Mouse (Mus musculus) C2C12 (cell line): ENCODE results near the gene Acot13. TPM values are rescaled to one million over a fixed set of nuclear protein-coding genes. Genes with fewer than 3 reads are reported as not detected.
A peak's percentile ranks its signal among the peaks of the same experiment; 100 is the strongest.

Source experiments
- H3K27me3 ChIP-seq: one replicate; pipeline ENCODE4 v1.6.1; 2011; ENCODE audit not compliant: control insufficient read depth, insufficient read depth, insufficient read length
- H3K36me3 ChIP-seq: one replicate; pipeline ENCODE4 v1.6.1; 2011; ENCODE audit not compliant: control insufficient read depth, insufficient read depth
- H3K4me3 ChIP-seq: one replicate; pipeline ENCODE4 v1.5.1; 2011; ENCODE audit warnings: mild to moderate bottlenecking, control low read depth; ENCODE audit not compliant: poor library complexity, insufficient read depth, severe bottlenecking
- H3K79me2 ChIP-seq: one replicate; pipeline ENCODE4 v1.6.1; 2011; ENCODE audit not compliant: control insufficient read depth, insufficient read depth
- H3K79me3 ChIP-seq: one replicate; pipeline ENCODE4 v1.6.1; 2011; ENCODE audit warnings: low read depth, control low read depth
- H3ac ChIP-seq: one replicate; pipeline ENCODE3; 2011; ENCODE audit warnings: low read depth; ENCODE audit not compliant: control insufficient read depth, insufficient read length
- CEBPB ChIP-seq: IDR thresholded peaks from one replicate; pipeline ENCODE4 v1.6.1; 2011; ENCODE audit warnings: low read depth, mild to moderate bottlenecking, control low read depth, moderate library complexity
- CTCF ChIP-seq: IDR thresholded peaks from one replicate; pipeline ENCODE4 v1.5.1; 2011; ENCODE audit not compliant: control insufficient read depth, insufficient read depth, insufficient read length
- FOSL1 ChIP-seq: IDR thresholded peaks from one replicate; pipeline ENCODE4 v1.8.0; 2011; ENCODE audit warnings: mild to moderate bottlenecking, low read length; ENCODE audit not compliant: poor library complexity, insufficient read depth, severe bottlenecking
- MAX ChIP-seq: IDR thresholded peaks from one replicate; pipeline ENCODE4 v1.6.1; 2011; ENCODE audit warnings: mild to moderate bottlenecking, control low read depth
- MYOD1 ChIP-seq: IDR thresholded peaks from one replicate; pipeline ENCODE4 v1.6.1; 2011; ENCODE audit warnings: low read depth; ENCODE audit not compliant: control insufficient read depth, insufficient read length
- MYOG ChIP-seq: IDR thresholded peaks from one replicate; pipeline ENCODE4 v1.6.1; 2011; ENCODE audit not compliant: control insufficient read depth, insufficient read length; ENCODE audit errors: extremely low read depth
- USF1 ChIP-seq: IDR thresholded peaks from one replicate; pipeline ENCODE4 v1.6.1; 2011; ENCODE audit warnings: low read depth, mild to moderate bottlenecking, control low read depth, moderate library complexity
- polyA plus RNA-seq: library from polyadenylated mRNA; unstranded; fragments of >200 nt; fragmentation: generic; extraction: Trizol; gene quantifications from one replicate; pipeline ENCODE4 v1.2.1, GENCODE M21; 2012; ENCODE audit warnings: missing spikeins

Gene Acot13
- polyA plus RNA-seq, 1 experiment, result 44.4 TPM

DNA sequence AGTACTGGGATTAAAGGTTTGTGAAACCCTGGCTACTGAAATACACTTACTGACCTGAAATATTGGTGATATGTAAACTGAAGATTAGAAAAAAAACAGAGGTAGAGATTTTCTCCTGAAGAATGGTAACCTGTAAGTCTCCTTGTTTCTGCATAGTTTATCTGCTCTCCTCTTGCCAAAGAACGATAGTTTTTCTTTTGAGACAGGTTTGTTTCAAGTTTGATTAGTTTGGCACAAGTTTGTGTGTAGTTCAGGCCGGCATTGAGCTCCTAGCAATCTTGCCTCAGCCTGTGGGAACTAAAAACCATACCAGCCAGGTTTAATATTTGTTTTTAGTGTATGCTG is 1.4 kb upstream of the Acot13 start:
- peak overlapping the region; percentile 98 for H3ac ChIP-seq
- peaks cover 60% of the 10 kb centered on the region for H3K79me3 ChIP-seq
- H3K79me2 ChIP-seq, result peaks cover 74% of the 10 kb centered on the region
- no peaks in the 10 kb centered on the region for H3K27me3 ChIP-seq
- H3K36me3 ChIP-seq, result peaks cover 22% of the 10 kb centered on the region
- peak overlapping the region; percentile 89 for H3K4me3 ChIP-seq
- no peak for TF ChIP-seq MYOD1
- TF ChIP-seq MYOG, result no peak
- no peak for TF ChIP-seq FOSL1
- no peak for TF ChIP-seq MAX

DNA sequence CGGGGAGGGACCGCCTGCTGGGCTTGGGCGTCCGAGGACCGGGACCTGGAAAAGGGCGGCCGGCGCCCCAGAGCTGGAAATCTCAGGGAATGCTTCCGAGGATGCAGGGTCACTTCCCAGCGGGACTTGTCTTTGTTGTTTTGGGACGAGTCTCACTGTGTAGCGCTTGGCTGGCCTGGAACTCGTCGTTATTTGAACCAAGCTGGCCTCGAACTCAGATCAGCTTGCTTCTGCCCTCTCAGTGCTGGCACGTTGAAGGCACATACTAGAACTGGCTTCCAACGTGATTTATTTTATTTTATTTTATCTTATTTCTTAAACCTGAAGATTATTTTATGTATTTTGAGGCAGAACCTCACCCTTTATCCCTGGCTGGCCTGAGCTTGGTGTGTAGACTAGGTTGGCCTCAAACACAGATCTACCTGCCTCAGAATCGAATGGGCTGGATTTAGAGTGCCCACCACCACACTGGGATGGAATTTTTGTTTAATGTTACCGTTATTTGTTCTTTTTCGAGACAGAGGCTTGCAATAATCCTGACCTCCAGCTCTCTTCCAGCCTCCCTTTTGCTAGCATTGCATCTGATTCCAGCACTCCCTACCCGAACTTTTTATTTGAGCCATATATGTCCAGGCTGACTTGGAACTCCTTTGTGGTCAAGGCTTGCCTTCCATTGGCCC is 931 bp upstream of the Acot13 start:
- Histone ChIP-seq H3K4me3 (peak overlapping the region; percentile 89), H3K79me2 (peaks cover 69% of the 10 kb centered on the region), H3ac (peak overlapping the region; percentile 98), H3K27me3 (no peaks in the 10 kb centered on the region), H3K36me3 (peaks cover 22% of the 10 kb centered on the region), H3K79me3 (peaks cover 56% of the 10 kb centered on the region)
- TF ChIP-seq FOSL1, result no peak
- no peak for TF ChIP-seq USF1
- TF ChIP-seq MYOG, result no peak
- TF ChIP-seq CEBPB, result no peak
- no peak for TF ChIP-seq CTCF
- no peak for TF ChIP-seq MYOD1
- TF ChIP-seq MAX, result no peak

DNA sequence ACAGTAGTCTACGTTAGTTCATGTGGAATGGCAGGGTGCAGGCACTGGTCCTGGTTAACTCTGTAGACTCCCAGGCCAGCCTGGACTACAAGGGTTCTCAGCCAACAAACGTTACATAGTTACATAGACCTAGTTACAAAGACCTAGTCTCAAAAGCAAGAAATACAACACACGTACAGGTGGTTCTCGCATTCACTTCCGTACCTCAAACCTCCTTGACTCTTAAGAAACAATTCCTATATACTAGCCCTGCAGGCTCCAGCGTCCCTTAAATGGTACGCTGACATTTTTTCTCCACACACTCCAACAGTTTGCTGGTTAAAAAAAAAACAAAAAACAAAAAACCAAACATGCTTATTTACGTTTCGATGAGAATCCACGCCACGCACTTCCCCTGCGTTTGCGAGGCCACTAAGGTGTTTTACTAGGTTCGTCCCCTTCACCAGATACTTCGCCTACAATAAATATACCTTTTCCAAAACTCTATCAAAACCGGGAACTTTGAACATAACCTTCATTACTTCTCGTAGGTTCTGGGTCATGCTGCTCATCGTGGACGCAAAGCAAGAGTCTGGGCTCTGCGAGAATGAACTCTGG is 486 bp downstream of the Acot13 start:
- TF ChIP-seq CTCF (no peak), MYOG (no peak), FOSL1 (no peak), MAX (no peak), MYOD1 (no peak), CEBPB (no peak), USF1 (no peak)
- Histone ChIP-seq H3K79me3 (peaks cover 42% of the 10 kb centered on the region), H3ac (peak overlapping the region; percentile 94), H3K79me2 (peaks cover 55% of the 10 kb centered on the region), H3K27me3 (no peaks in the 10 kb centered on the region), H3K4me3 (peak overlapping the region; percentile 89), H3K36me3 (peaks cover 14% of the 10 kb centered on the region)

DNA sequence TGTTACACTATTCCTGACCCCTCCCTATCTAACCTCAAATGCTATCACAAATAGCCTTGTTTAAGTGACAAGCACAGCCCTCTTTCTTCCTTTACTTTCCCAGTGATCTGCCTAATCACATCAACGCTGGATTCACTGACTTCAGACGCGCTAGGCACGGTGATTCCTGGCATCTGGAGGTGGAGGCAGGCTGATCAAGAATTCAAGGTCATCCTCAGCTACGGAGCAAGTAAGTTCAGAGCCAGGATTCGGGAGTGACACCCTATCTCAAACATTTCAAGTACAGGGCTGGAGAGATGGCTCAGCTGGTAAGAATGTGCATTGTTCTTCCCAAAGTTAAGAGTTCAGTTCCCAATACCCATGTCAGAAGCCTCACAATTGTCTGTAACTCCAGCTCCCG is 5.2 kb downstream of the Acot13 start:
- H3K4me3 ChIP-seq, result no peak overlapping the region
- TF ChIP-seq MYOD1, result no peak
- no peak for TF ChIP-seq CEBPB
- TF ChIP-seq MYOG, result no peak
- TF ChIP-seq CTCF, result no peak
- TF ChIP-seq USF1, result no peak
- TF ChIP-seq FOSL1, result no peak
- no peak for TF ChIP-seq MAX
- H3ac ChIP-seq, result no peak overlapping the region
- H3K79me2 ChIP-seq, result peaks cover 10% of the 10 kb centered on the region
- no peaks in the 10 kb centered on the region for H3K27me3 ChIP-seq
- peaks cover 1% of the 10 kb centered on the region for H3K79me3 ChIP-seq
- H3K36me3 ChIP-seq, result peaks cover 3% of the 10 kb centered on the region

DNA sequence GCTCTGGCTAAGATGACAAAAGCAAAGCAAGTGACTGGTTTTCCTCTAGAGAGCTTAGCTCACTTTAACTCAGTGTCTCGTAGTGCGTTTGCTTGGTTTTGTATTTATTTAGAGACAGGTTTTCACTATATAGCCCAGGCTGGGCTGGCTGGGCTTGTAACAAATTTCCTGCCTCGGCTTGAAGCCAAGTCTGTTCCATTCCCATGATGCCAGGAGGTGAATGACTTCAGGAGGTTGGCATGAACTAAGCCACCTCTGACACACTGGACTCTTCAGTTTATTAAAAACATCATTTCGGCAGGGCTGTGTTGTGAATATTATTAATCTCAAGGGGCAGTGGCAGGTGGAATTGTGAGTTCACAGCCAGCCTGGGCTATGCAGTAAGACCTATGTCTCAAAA is 5.8 kb downstream of the Acot13 start:
- no peaks in the 10 kb centered on the region for H3K27me3 ChIP-seq
- no peak overlapping the region for H3K4me3 ChIP-seq
- peaks cover 5% of the 10 kb centered on the region for H3K79me2 ChIP-seq
- H3K36me3 ChIP-seq, result peaks cover 3% of the 10 kb centered on the region
- no peak overlapping the region for H3ac ChIP-seq
- H3K79me3 ChIP-seq, result peaks cover 1% of the 10 kb centered on the region
- TF ChIP-seq MYOD1, result no peak
- TF ChIP-seq FOSL1, result no peak
- TF ChIP-seq MAX, result no peak
- TF ChIP-seq USF1, result no peak
- TF ChIP-seq CTCF, result no peak
- TF ChIP-seq CEBPB, result no peak
- TF ChIP-seq MYOG, result no peak

DNA sequence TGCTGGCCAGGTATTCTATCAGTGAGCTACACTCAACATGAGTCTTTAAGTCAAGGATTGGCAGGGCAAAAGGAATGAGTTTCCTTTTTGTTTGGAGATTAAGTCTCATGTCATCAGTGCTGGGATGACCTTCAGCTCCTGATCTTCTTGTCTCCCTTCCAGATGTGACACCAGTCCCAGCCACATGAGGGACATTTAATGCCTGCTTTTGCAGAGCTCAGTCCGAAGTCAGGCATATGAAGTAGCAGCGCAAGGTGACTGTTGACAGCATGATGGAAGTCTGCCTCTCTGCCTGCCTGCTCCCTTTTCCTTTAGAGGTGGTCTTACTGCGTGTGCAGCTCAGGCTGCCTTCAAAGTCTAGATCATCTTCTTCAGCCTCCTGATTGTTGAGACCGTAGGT is 6.7 kb downstream of the Acot13 start:
- TF ChIP-seq CEBPB (no peak), FOSL1 (no peak), CTCF (no peak), MYOG (no peak), USF1 (no peak), MYOD1 (no peak), MAX (no peak)

More for the DNA sequence above, 6.7 kb downstream of the Acot13 start:
- Histone ChIP-seq H3K36me3 (peaks cover 3% of the 10 kb centered on the region), H3ac (no peak overlapping the region), H3K79me3 (peaks cover under 1% of the 10 kb centered on the region), H3K4me3 (no peak overlapping the region), H3K79me2 (no peaks in the 10 kb centered on the region), H3K27me3 (no peaks in the 10 kb centered on the region)
